Mouse (Mus musculus) cerebellum, adult 18-20 months (tissue): Measurements from ENCODE around the gene Ripply1.
"Not testable (repeated sequence)": the region's sequence is repeated elsewhere in the genome, so short reads cannot be mapped to it uniquely, and the experiment has no call there.

ENCODE experiments used
- DNase-seq, 2 experiments: peaks; one replicate each; pipeline ENCODE4 v3.0.0; 2021

Ripply1 gene

GRCm38 (mm10) chrX:139780988-139781387, 1.2 kb downstream of the Ripply1 start:
- DNase-seq: no peak

DNA sequence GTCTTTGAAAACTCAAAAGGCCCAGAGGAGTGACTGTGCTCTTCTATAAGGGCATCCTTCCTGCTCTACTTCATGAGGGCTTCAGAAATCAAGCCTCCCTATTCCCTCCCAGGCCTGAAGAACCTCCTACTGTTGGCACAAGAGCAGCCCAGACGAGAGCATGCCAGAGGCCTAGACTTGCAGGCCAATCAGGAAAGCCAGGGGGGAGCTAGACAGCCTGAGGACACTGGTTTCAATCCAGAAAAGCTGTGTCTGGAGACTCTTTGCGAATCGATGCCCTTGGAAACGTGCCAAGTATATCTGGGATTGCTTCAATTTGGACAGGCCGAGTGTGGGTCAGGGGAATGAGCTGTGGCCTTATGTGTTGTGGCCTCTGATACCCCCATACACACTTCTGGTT, 2.8 kb downstream of the Ripply1 start:
- no peak for DNase-seq

GRCm38 (mm10) chrX:139778886-139779285, 3.3 kb downstream of the Ripply1 start:
- DNase-seq: no peak

DNA sequence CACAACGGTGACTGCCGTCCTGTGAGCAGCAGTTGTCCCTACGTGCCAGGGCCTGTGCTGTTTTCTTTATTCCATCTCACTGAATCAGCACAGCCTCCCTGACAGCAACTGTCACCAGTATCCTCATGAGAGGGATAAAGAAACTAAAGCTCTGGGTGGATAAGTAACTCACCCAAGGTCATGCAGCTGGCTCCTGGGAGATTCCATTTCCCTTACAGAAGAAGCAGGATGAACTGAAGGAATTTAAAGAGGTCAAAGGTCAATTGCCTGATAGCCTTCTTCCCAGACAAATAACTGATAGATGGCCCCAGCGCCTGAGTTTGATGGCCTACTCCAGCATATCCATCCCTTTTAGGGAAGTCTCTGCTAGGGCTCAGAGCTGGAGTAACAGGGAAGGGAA, 4.8 kb downstream of the Ripply1 start:
- no peak for DNase-seq

- DNase-seq: no peak
Measured at GRCm38 (mm10) chrX:139775084-139775612, 7.0 kb downstream of the Ripply1 start.

GRCm38 (mm10) chrX:139774309-139775083, 7.7 kb downstream of the Ripply1 start:
- peak; percentile 33 to 40 for DNase-seq

DNA sequence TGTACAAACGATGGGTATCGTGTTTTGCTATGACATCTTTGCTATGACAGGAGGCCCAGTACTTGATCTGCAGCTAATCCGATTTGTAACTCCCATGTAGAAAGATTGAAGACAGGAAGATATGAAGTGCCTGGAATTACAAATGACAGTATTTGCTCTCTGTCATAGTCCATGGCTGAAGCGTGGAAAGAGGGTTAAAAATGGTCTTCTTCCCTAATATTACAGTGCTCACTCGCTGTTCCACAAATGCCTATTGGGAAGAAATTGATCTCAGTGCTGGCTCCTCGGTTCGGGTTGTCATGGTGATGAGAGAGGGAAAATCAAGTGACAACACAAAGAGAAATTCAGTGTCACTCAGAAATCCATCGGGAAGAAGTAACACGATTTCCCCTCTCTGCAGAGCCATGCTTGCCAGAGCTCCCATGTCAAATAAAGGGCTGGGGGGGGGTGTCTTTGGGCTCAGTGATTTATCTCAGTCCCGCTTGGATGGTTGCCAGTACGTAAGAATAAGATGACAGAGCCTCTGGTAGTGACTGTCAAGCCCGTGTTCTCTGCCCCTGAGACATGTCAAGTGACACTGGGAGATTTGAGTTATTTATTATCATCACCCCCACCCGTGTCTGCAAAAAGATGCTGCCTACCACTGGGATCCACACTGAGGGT, 12.0 kb downstream of the Ripply1 start:
- DNase-seq: no peak

DNA sequence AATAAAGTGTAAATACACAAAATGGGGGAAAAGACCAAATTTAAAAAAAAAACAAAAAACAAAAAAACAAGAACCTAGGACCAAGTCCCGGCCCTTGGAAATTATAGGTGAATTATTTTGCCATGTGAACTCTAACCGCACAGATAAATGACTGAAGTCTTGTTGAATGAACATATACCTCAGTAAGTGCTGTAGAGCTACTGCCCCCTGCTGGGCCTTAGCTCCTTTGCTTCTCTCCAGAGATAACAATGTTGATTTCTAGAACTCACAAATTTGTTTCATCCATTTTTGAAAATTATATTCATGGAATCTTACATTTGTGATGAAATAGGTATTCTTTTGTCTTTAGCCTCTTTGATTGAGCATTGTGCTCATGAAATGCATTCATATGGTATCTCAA, 19.6 kb downstream of the Ripply1 start:
- DNase-seq: peak; percentile 18 to 19

- DNase-seq: not testable (repeated sequence)
Measured at GRCm38 (mm10) chrX:139758634-139759033, 23.5 kb downstream of the Ripply1 start.

DNA sequence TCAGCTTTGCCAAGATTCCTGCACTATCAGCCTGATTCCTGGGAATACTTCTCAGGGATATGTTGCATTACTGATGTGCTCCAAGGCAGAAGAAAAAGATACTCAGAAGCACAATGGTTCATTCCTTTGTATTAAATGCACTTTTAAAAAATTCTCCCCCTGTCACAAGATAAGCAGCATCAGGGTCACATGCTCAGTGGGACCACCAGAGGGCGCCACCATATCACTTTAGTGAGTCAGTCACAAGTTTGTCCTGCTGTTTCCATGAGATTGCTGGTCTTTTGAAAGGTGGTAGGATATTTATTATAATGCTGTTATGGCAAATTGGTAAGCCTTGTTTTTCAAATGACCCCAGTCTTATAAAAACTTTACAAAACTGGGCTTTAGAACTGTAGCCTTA, 30.3 kb downstream of the Ripply1 start:
- peak; percentile 41 to 60 for DNase-seq

- no peak for DNase-seq
Measured at GRCm38 (mm10) chrX:139737066-139737465, 45.1 kb downstream of the Ripply1 start.

GRCm38 (mm10) chrX:139730541-139730940, 51.6 kb downstream of the Ripply1 start:
- DNase-seq: no peak
